Mouse (Mus musculus): ENCODE results near the gene Cyp2d26. TPM values are rescaled to one million over a fixed set of nuclear protein-coding genes. Genes with fewer than 3 reads are reported as not detected.

The Cyp2d26 gene
- polyA plus RNA-seq, 1 experiment = 0.20 TPM

GRCm38 (mm10) chr15:82763631-82764420 lies 30.3 kb downstream of the Cyp2d26 start, which contains the start of gene Cyp2d40:
Gene Cyp2d40, minus strand, starts transcription at chr15:82764183.
- DNase-seq (ENCODE audit: low read depth) = no peak

GRCm38 (mm10) chr15:82748141-82748540 lies 46.0 kb downstream of the Cyp2d26 start:
- DNase-seq (ENCODE audit: low read depth) = no peak

- no peak for DNase-seq (ENCODE audit: low read depth)
Observed at GRCm38 (mm10) chr15:82747516-82747915, 46.6 kb downstream of the Cyp2d26 start.

Other genes with a start within 250 kb of the Cyp2d26 start
- not detected in 2 replicates for gene Cyp2d12, start 239.2 kb downstream of the Cyp2d26 start, polyA plus RNA-seq (2012; rRNA removed)
- gene Cyp2d34, start 173.3 kb downstream of the Cyp2d26 start, polyA plus RNA-seq (2012; rRNA removed) = not detected in 2 replicates
- not detected in 2 replicates for gene Cyp2d40, start 30.1 kb downstream of the Cyp2d26 start, polyA plus RNA-seq (2012; rRNA removed)
- 19.1 and 19.9 TPM in 2 replicates for gene Tcf20, start 193.6 kb upstream of the Cyp2d26 start, polyA plus RNA-seq (2012; rRNA removed)
- gene Nfam1, start 239.0 kb upstream of the Cyp2d26 start, polyA plus RNA-seq (2012; rRNA removed) = 5.7 and 7.3 TPM in 2 replicates